18 mouse cellular contexts compared by ENCODE assay signal in genomic region chr6:15355852-15356251, GRCm38 (mm10).
A peak's percentile ranks its signal among the peaks of the same experiment; 100 is the strongest.
DNase-seq lines count a peak whose midpoint lies in the region; ATAC-seq and TF ChIP-seq lines count a peak whose summit lies in the region.
"Had no signal": no experiment of that assay in that cellular context is flagged by ENCODE, and none has a peak within 500 bp of the region (broad histone marks: within the 10 kb centered on the region; RNA-seq: fewer than 3 reads in every experiment).

No protein-coding gene starts in this region.

- no peak for ATAC-seq in lung, postnatal 0 days
- ATAC-seq in stomach, postnatal 0 days (ENCODE audit: low FRiP score, low TSS enrichment): no peak
- ATAC-seq: forebrain, embryonic 15.5 days; hindbrain, embryonic 16.5 days had no signal

- no peak overlapping the region for H3K4me2 ChIP-seq in lung, postnatal 0 days (replicated peaks; ENCODE audit: low read depth, low read length)
- no peak overlapping the region for H3K4me2 ChIP-seq in stomach, postnatal 0 days (replicated peaks; ENCODE audit: low read depth)
- H3K4me2 ChIP-seq: forebrain, embryonic 15.5 days; neural tube, embryonic 15.5 days; stomach, embryonic 15.5 days had no signal

- no peaks in the 10 kb centered on the region for H3K79me2 ChIP-seq in heart, adult 2 months (replicated peaks; ENCODE audit: control insufficient read depth, insufficient read depth, low read length)

- H3K27me3 ChIP-seq in heart, adult 2 months (ENCODE audit: control insufficient read depth, insufficient read depth, low read length): no peaks in the 10 kb centered on the region
- H3K27me3 ChIP-seq in lung, postnatal 0 days (replicated peaks; ENCODE audit: insufficient read depth, low read length): no peaks in the 10 kb centered on the region
- no peaks in the 10 kb centered on the region for H3K27me3 ChIP-seq in stomach, postnatal 0 days (ENCODE audit: control insufficient read depth, insufficient read depth, low read length)
- H3K27me3 ChIP-seq: forebrain, embryonic 15.5 days; neural tube, embryonic 15.5 days; stomach, embryonic 15.5 days had no signal

- H3K4me1 ChIP-seq in heart, adult 2 months (ENCODE audit: control insufficient read depth, insufficient read depth, low read length): no peaks in the 10 kb centered on the region
- no peaks in the 10 kb centered on the region for H3K4me1 ChIP-seq in lung, postnatal 0 days (ENCODE audit: insufficient read depth, low read depth, low read length)
- H3K4me1 ChIP-seq in ES-E14 (ENCODE audit: control insufficient read depth in 2 of 2, insufficient read depth in 2 of 2, low read length in 2 of 2, poor library complexity in 1 of 2): no peaks in the 10 kb centered on the region
- H3K4me1 ChIP-seq in stomach, postnatal 0 days (replicated peaks; ENCODE audit: control insufficient read depth, insufficient read depth): no peaks in the 10 kb centered on the region
- H3K4me1 ChIP-seq: forebrain, embryonic 15.5 days; midbrain, embryonic 10.5 days; neural tube, embryonic 15.5 days; stomach, embryonic 15.5 days had no signal

- in situ Hi-C loops in ES-E14 (cut with MboI; ENCODE audit: low sequenced_read_pairs in 2 of 2, unreplicated experiment in 2 of 2): no loop called here

- no peak overlapping the region for H3K4me3 ChIP-seq in heart, adult 2 months
- H3K4me3 ChIP-seq in lung, postnatal 0 days (ENCODE audit: low read depth, low read length): no peak overlapping the region
- no peak overlapping the region for H3K4me3 ChIP-seq in ES-E14 (ENCODE audit: insufficient read depth in 1 of 2, low read depth in 1 of 2, low read length in 2 of 2, poor library complexity in 1 of 2, severe bottlenecking in 1 of 2)
- no peak overlapping the region for H3K4me3 ChIP-seq in stomach, postnatal 0 days (ENCODE audit: low read depth, low read length)
- H3K4me3 ChIP-seq: forebrain, embryonic 15.5 days; midbrain, embryonic 10.5 days; neural tube, embryonic 15.5 days; stomach, embryonic 15.5 days had no signal

- peak; percentile 31 for TF ChIP-seq CTCF in heart, adult 2 months (IDR thresholded peaks at IDR 0.05)
- TF ChIP-seq CTCF in lung, postnatal 0 days (IDR thresholded peaks at IDR 0.05): peak; percentile 49
- peak; percentile 44 for TF ChIP-seq CTCF in stomach, postnatal 0 days (IDR thresholded peaks at IDR 0.05; ENCODE audit: low read depth)

- 82% methylated on average over 4 of the region's 4 CpGs for WGBS in heart, adult 2 months
- 80% methylated on average over 4 of the region's 4 CpGs for WGBS in lung, postnatal 0 days
- WGBS in stomach, postnatal 0 days: 82% methylated on average over 4 of the region's 4 CpGs

- no peak overlapping the region for H3K27ac ChIP-seq in heart, adult 2 months
- no peak overlapping the region for H3K27ac ChIP-seq in lung, postnatal 0 days (ENCODE audit: low read length)
- H3K27ac ChIP-seq in ES-E14 (ENCODE audit: insufficient read depth, low read depth, low read length, poor library complexity, severe bottlenecking): no peak overlapping the region
- H3K27ac ChIP-seq in stomach, postnatal 0 days (replicated peaks): no peak overlapping the region
- H3K27ac ChIP-seq: forebrain, embryonic 15.5 days; midbrain, embryonic 10.5 days; neural tube, embryonic 15.5 days; stomach, embryonic 15.5 days had no signal

- intact Hi-C loops in heart, adult 2 months (cut with DNase I): no loop called here
- intact Hi-C loops in heart, postnatal 14 days (cut with DNase I): no loop called here

- no peak for TF ChIP-seq EP300 in heart, adult 2 months (IDR thresholded peaks at IDR 0.05; ENCODE audit: insufficient read depth, low read depth, low read length)
- no peak for TF ChIP-seq EP300 in lung, postnatal 0 days (IDR thresholded peaks at IDR 0.05)
- TF ChIP-seq EP300 in stomach, postnatal 0 days (optimal IDR thresholded peaks at IDR 0.05): no peak

- TF ChIP-seq POLR2A in heart, adult 2 months (IDR thresholded peaks at IDR 0.05; ENCODE audit: insufficient read depth, low read depth, low read length): no peak

- H3K9me3 ChIP-seq in lung, postnatal 0 days (ENCODE audit: low read length): no peaks in the 10 kb centered on the region
- H3K9me3 ChIP-seq in ES-E14 (ENCODE audit: control insufficient read depth, insufficient read depth, low read depth, low read length): no peaks in the 10 kb centered on the region
- H3K9me3 ChIP-seq in stomach, postnatal 0 days (ENCODE audit: control insufficient read depth, low read length): no peaks in the 10 kb centered on the region
- H3K9me3 ChIP-seq: forebrain, embryonic 15.5 days; midbrain, embryonic 10.5 days; neural tube, embryonic 15.5 days; stomach, embryonic 15.5 days had no signal

- no peaks in the 10 kb centered on the region for H3K36me3 ChIP-seq in heart, adult 2 months (ENCODE audit: control insufficient read depth, insufficient read depth, low read length)
- H3K36me3 ChIP-seq in lung, postnatal 0 days (ENCODE audit: insufficient read depth, low read length): no peaks in the 10 kb centered on the region
- H3K36me3 ChIP-seq in ES-E14 (ENCODE audit: control insufficient read depth, insufficient read depth, low read length, poor library complexity, severe bottlenecking): no peaks in the 10 kb centered on the region
- H3K36me3 ChIP-seq in stomach, postnatal 0 days (ENCODE audit: control insufficient read depth, insufficient read depth, low read length): no peaks in the 10 kb centered on the region
- H3K36me3 ChIP-seq: forebrain, embryonic 15.5 days; midbrain, embryonic 10.5 days; neural tube, embryonic 15.5 days; stomach, embryonic 15.5 days had no signal

- H3K9ac ChIP-seq in heart, adult 2 months (ENCODE audit: low read depth, low read length): no peak overlapping the region
- H3K9ac ChIP-seq in lung, postnatal 0 days (replicated peaks; ENCODE audit: low read depth): no peak overlapping the region
- H3K9ac ChIP-seq in ES-E14 (ENCODE audit: insufficient read depth, low read depth, low read length, poor library complexity, severe bottlenecking): no peak overlapping the region
- no peak overlapping the region for H3K9ac ChIP-seq in stomach, postnatal 0 days (ENCODE audit: low read length)
- H3K9ac ChIP-seq: forebrain, embryonic 15.5 days; neural tube, embryonic 15.5 days; stomach, embryonic 15.5 days had no signal

- DNase-seq in heart, adult 2 months: no peak
- DNase-seq in heart, postnatal 14 days: no peak
- DNase-seq in lung, postnatal 0 days (ENCODE audit: low spot score): peak; percentile 8
- DNase-seq in lung, postnatal 4 days: no peak
- DNase-seq in ES-E14 (ENCODE audit: low read depth, low spot score): peak; percentile 16
- DNase-seq in stomach, postnatal 0 days (ENCODE audit: low spot score): no peak
- no peak for DNase-seq in ovary, postnatal 10 days (ENCODE audit: low spot score)
- DNase-seq: adrenal gland, postnatal 25 days; cerebellum, adult 9-11 months; layer of hippocampus, adult 9-11 months; liver; spleen, adult 18-20 months; thymus, postnatal 25 days had no signal

TF ChIP-seq in ES-E14, 5 proteins besides CTCF, POLR2A, EP300 and RAD21:
- TF ChIP-seq HCFC1 (IDR thresholded peaks at IDR 0.05; ENCODE audit: borderline replicate concordance, insufficient read depth, low read length) (no peak), ZC3H11A (IDR thresholded peaks at IDR 0.05; ENCODE audit: borderline replicate concordance, low read depth, low read length) (no peak), CHD2 (IDR thresholded peaks at IDR 0.05; ENCODE audit: low read depth, low read length) (no peak), ZNF384 (IDR thresholded peaks at IDR 0.05; ENCODE audit: low read depth, low read length) (no peak), MAFK (IDR thresholded peaks at IDR 0.05; ENCODE audit: insufficient read depth, low read depth, low read length) (no peak)

Comparison
In these comparisons a context has a peak if more than half of its experiments do, and no peak if none do; other contexts are left out.
1. DNase-seq: peak in lung, postnatal 0 days (single experiment) and ES-E14 (single experiment); none in heart, adult 2 months (0 of 2), heart, postnatal 14 days (0 of 2), lung, postnatal 4 days (0 of 2), stomach, postnatal 0 days (single experiment) and ovary, postnatal 10 days (single experiment).
2. Peak in every context shown above with its lines, with median percentiles within 50 percentile points of each other: CTCF ChIP-seq.